Mouse (Mus musculus): ENCODE results near the gene Bend4.

The Bend4 gene

GRCm38 (mm10) chr5:67423326-67423725 lies 4.8 kb downstream of the Bend4 start:
- DNase-seq (ENCODE audit: low read depth in 2 of 2, low spot score in 2 of 2), result no peak

DNA sequence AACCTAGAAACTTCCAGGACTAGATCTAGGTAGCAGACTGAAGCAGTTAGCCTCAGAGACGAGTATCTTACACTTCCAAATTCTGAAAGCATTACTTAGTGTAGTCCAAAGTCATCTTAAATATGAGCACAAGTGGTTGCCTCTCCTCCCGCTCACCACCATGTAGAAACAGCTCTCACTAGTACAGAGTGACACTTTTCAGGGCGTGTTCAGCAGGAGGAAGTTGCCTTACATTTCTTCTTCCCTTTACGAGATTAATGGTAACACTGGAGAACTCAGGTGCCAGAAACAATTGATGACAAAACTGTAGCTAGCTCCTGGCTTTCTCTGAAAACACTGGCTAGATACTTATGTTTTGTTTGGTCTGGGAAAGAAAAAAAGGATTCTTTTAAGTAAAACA lies 8.7 kb downstream of the Bend4 start:
- peak in 1 of 2 experiments; percentile 34 for DNase-seq (ENCODE audit: low read depth in 2 of 2, low spot score in 2 of 2)

- no peak for DNase-seq (ENCODE audit: low read depth in 2 of 2, low spot score in 2 of 2)
These were observed 16.6 kb downstream of the Bend4 start for GRCm38 (mm10) chr5:67411475-67411874.

- no peak for DNase-seq (ENCODE audit: low read depth in 2 of 2, low spot score in 2 of 2)
These were observed 17.7 kb downstream of the Bend4 start for GRCm38 (mm10) chr5:67410426-67410825.

- DNase-seq (ENCODE audit: low read depth in 2 of 2, low spot score in 2 of 2), result no peak
These were observed 19.7 kb downstream of the Bend4 start for GRCm38 (mm10) chr5:67408391-67408790.

DNA sequence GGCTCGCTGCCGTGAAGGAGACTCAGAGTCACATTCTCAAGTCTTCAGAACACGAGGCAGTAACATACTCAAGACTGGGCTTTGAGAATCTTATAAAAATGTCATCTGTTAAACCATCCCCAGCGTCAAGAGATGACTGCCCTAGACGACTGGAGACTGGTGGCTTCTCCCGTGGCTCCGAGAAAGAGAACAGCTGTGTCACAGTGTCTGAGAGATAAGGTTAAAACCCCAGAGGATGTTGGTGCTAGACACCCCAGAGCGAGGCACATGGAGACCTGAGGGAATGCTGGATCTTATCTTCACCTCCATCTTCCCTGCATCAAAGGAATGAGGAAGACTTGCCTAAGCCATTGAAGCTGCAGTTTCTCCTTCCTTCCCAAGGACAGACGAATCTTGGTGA lies 23.2 kb downstream of the Bend4 start:
- no peak for DNase-seq (ENCODE audit: low read depth in 2 of 2, low spot score in 2 of 2)

DNA sequence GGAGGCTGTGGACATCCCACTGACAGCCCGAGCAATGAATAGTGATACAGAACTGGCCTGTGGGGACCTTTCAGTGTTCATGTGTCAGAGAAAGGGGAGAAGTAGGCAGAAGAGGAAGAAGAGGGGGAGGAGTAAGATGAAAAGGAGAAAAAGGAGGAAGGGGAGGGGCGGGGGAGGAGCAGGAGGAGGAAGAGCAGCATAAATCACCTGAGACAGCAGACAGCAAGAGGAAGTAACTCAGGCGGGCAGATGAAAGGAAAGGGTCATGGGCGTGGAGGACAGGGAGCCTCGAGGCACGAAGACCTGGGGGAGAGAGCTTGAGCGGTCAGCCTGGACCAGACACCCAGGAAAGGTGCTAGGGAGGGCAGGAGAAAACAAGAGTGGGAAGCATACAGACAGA lies 23.7 kb downstream of the Bend4 start:
- DNase-seq (ENCODE audit: low read depth in 2 of 2, low spot score in 2 of 2), result no peak

DNA sequence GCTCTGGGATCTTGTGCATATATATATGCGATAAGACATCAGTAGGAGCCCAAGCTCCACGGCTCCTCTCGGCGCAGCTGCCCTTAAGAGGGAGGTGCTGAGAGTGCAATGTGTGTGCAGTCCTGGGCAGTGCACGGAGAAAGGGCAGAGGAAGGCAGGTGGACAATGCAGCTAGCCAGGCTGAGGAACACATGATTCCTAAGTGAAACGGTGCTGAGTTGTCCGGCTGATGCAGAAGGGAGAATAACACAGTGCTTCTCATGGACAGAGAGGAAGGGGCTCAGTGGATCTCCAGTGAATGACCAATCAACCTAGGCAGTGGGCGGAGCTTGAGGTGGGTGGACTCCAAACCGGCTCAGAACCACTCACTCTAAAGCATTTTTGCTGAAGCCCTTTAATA lies 26.5 kb downstream of the Bend4 start:
- DNase-seq (ENCODE audit: low read depth in 2 of 2, low spot score in 2 of 2), result no peak

GRCm38 (mm10) chr5:67400608-67401480 lies 27.3 kb downstream of the Bend4 start:
- DNase-seq (ENCODE audit: low read depth in 2 of 2, low spot score in 2 of 2), result no peak

GRCm38 (mm10) chr5:67399876-67400607 lies 28.1 kb downstream of the Bend4 start:
- DNase-seq (ENCODE audit: low read depth in 2 of 2, low spot score in 2 of 2), result no peak

- DNase-seq (ENCODE audit: low read depth in 2 of 2, low spot score in 2 of 2), result no peak
These were observed 30.9 kb downstream of the Bend4 start for GRCm38 (mm10) chr5:67397186-67397585.

DNA sequence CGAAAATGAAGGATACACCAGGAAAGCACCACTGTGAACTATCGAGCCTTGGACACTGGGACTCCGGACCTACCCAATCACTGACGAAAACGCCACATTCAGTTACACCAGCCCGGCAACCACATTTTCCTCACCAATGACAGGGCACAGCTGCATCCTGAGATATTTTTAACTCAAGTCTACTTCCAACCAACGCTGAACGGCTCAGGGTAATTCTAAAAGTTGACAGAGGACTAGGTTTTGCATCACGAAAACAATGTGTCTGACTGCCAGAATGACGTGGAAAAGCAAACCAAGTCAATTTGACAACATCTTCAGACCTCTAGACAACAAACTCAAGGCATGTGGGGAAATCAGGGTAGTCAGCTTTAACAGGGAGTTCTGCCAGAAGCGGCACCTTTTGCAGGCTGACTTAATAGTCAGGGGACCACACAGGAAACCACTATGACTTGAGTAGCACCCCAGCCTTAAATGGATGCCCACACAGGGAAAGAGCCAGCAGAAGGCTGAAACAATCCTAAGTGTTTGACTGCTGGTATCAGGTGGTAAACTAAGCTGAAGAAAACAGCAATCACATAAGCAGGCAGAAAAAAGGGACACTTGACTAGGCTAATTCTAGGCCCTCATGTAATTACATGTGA lies 32.8 kb downstream of the Bend4 start:
- peak; percentile 72 to 73 for DNase-seq (ENCODE audit: low read depth in 2 of 2, low spot score in 2 of 2)

- peak; percentile 64 to 68 for DNase-seq (ENCODE audit: low read depth in 2 of 2, low spot score in 2 of 2)
These were observed 34.2 kb downstream of the Bend4 start for GRCm38 (mm10) chr5:67393951-67394350.

DNA sequence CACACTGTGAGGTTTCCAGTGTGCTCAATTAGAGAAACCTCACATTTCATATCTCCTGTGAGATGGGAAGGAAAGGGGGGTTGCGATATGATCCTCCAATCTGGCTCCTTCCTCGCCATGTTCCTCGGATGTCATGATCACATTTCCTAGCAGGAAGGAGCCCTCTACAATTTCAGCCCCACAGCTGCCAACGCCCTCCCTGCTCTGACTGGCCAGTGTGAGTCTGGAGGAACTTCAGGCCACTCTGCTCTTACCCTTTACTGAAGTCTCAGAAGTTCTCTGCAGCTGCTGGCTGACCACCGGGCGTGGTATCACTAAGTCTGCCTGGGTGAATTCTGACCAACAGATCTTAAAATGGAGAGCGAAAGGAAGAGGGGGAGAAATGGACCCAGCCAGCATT lies 45.6 kb downstream of the Bend4 start:
- DNase-seq (ENCODE audit: low read depth in 2 of 2, low spot score in 2 of 2), result no peak

DNA sequence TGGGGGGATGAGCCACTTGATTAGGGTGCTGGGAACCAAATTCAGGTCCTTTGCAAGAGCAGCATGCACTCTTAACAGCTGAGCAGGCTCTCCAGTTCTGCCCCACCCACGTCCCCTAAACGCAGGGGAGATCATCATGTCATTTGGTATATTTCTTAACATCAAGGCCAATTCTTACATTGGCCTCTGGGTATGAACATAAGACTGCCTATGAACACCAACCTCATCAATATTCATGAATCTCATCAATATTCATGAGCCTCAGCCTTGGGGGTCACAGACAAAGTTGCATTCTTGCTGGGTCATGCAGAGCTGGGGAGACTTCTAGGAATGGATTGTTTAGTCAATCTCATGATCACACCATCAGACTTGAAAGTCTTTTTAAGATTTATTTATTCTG lies 46.4 kb downstream of the Bend4 start:
- no peak for DNase-seq (ENCODE audit: low read depth in 2 of 2, low spot score in 2 of 2)

DNA sequence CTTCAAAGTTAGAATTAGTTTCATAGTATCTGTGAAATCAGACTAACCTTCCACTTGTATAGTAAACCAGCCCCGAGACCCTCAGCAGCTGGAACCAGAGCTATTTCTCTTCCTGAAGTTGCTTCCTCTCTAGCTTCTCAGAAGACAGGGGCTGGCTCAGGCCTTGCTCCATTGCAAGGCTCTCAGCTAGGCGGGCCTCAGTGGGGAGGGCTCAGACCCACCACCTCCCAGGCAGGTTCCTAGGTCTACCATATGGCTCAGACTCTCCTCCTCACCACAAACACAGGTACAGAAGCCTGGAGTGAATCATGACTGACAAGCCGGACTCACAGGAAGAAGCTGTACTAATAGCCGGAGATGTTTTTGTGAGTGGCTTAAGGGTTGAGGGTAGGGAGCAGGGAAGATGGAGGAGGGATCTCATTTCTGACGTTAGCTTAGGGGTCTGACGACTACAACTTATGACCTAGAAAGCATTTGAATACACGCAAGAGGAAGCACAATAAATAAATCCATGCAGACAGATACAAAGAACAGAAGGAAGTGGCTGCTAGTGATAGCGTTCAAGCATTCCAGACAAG lies 51.0 kb downstream of the Bend4 start:
- no peak for DNase-seq (ENCODE audit: low read depth in 2 of 2, low spot score in 2 of 2)

DNA sequence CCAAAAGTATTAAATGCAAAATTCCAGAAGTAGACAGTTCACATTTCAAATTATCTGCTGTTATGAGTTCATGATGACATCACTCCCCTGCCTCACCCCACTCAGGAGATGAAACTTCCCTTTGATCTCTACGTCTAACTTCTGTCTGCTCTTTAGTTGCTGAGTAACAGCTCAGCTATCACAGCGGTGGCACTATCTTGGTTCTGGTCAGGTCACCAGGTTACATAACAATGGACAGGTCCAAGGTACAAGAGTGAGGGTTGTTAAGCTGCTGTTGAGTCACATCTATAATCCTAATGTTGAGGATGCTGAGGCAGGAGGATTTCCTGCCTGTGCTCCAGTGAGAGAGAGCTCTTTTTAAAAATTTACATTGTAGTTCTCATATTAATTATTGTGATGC lies 65.2 kb downstream of the Bend4 start:
- no peak for DNase-seq (ENCODE audit: low read depth in 2 of 2, low spot score in 2 of 2)

- DNase-seq (ENCODE audit: low read depth in 2 of 2, low spot score in 2 of 2), result no peak
These were observed 65.8 kb downstream of the Bend4 start for GRCm38 (mm10) chr5:67362316-67362715.

GRCm38 (mm10) chr5:67348949-67349348 lies 79.2 kb downstream of the Bend4 start:
- DNase-seq (ENCODE audit: low read depth in 2 of 2, low spot score in 2 of 2), result no peak

DNA sequence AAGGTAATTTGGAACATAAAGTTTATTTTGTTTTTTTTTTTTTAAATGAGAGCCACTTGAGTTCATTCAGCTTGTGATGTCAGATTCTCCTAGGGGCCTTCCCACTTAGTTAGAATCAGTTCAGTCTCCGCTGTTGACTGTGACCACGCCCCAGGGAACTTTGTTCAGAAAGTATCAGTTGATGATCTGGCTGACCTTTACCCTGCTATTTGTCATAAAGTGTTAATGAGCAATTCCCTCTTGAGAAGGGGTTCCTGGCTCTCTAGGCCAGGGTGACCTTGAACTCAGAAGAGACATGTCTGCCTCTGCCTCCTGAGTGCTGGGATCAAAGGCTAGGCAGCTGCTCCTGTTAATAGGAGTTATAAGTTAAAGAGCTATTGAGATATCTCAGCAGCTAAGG lies 81.0 kb downstream of the Bend4 start:
- DNase-seq (ENCODE audit: low read depth in 2 of 2, low spot score in 2 of 2), result no peak
